Mouse (Mus musculus): ENCODE results near the gene Ofcc1.

Ofcc1 gene

DNA sequence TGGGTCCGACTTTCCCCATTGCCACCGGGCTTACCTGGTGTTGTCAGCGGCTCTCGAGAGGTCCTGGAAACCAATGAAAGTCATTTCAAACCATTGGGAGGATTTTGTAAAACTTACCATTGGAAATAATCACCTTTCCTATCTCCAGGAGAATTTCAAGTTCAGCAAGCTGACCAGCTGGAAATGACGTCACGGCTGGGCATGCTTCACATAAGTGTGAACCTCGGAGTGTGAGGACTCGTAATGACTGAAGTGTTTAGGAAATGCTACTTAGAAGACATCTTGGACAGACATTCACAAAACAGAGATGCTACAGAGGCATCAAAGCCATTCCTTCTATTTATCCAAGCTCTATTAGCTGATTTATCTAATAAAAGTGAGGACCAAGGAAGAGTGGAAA, 361.0 kb downstream of the Ofcc1 start:
- DNase-seq (ENCODE audit: low read depth): no peak

DNA sequence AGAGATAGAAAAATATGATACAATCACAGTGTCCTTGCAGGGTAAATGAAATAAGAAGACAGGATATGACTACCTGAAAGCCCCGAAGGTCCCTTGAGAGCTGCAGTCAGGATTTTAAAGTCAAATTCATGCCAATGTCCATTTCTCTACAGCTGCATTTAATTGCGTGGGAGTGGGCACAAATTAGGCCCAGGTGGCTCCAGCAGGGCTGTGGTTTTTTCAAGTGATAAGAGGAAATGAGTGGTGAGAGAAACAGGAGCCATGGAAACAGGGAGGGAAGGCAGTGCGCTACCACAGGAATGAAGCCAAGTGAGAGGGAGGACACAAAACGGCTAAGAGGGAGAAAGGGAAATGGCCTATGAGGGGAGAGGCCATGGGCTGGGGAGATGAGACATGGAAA, 363.3 kb downstream of the Ofcc1 start:
- no peak for DNase-seq (ENCODE audit: low read depth)

DNA sequence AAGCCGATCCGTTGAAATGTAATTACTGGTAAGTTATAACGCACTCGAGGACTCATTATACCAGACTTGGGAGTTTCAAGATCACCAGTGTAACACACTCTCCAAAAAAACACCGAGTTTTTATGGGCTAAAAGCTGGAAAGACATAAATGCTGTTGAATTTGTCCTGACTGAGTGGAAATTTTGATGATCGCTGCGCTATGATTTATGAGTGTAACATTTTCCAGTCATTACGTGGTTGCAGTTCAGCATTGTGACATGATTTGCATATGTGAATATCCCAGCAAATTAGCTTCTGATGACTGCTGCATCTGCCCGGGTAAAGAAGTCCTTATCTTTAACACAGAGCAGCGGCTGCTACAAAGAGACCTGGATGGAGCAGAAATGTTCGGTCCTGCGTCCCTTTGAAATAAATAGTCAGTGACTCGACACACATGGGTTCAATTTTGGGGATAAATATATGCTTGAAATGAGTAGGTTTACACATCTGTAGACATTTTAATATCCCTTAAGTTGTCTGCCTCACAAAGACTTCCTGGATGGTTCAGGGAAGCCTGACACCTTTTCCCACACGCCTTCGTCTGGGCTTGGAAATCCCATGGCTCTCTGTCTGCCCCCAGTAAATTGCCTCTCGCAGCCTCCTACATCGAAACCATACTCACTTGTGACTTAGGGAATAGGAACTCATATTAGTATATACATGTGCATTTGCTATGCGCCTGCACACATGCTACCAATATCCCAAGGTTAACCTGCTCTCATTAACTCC, 381.8 kb downstream of the Ofcc1 start:
- DNase-seq (ENCODE audit: low read depth): no peak

DNA sequence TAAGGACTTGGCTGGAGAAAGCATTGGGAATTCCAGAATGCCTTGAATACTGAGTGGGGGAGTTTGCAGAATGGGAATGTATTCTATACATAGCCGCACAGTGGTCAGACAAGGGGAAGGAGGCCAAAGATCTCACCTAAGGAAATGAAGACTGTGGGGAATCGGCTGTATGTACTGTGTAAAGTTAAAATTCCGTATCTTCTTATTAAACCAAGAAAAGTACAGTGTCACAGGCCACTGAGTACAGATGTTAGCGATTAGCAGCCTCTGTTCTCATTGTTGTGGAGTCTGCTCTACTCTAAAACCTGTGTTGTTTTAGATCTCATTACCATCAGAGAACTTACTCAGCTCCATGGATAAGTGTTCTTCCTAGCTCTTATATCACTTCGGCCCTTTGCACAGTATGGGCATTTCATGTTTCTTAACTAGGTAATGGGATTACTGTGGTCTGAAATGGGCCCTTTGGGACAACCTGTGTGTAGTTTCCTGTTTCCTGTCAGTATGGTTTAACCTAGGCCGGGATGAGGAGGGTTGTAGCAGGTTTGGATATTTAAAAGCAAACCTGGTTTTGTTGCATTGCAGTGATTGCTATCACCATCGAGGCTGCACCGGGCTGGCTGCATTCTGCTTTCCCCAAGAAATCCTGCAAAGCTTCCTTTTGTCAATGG, 392.8 kb downstream of the Ofcc1 start:
- no peak for DNase-seq (ENCODE audit: low read depth)

DNA sequence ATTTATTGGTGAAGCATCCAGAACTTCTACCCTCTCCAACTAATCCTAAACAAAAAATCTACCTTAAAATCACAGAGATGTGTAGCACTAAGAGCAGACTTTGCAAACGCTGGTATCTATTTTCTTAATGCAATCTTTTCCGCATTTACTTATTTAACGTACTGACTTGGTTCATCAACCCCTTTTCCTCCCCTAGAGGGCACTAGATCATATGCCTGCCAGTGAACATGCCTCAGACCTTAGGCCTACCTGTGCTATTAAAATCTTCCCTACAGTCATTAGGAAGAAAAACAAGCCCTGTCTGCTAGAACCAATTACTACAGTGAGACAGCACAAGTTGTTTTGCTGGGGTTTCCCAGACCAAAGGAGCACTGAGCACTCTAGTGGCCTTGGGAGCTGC, 404.0 kb downstream of the Ofcc1 start:
- peak; percentile 16 for DNase-seq (ENCODE audit: low read depth)

DNA sequence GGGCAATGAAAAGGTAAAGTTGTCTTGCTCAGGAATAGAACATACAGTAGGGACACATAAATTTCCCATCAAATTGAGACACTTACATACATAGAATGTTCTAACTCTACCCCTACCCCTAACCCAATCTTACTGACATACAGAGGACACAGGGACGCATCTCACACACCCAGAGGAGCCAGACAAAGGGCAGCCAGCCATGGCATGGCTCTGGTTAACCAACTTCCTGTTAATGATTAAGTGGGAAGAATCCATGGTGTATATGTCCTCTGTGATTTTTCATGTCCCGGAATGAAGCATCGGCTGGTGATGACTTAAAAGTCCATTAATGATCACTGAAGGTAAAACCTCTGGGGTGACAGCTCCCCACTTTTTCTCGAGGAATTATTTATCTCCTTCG, 405.2 kb downstream of the Ofcc1 start:
- DNase-seq (ENCODE audit: low read depth): no peak

Measured in 416B (cell line).